Comparison of ENCODE assay signal across 25 mouse cellular contexts in genomic region chr7:48017874-48018273, GRCm38 (mm10). TPM values are rescaled to one million over a fixed set of nuclear protein-coding genes. Genes with fewer than 3 reads are reported as not detected.
DNase-seq lines count a peak whose midpoint lies in the region; ATAC-seq and TF ChIP-seq lines count a peak whose summit lies in the region.
"Had no signal": no experiment of that assay in that cellular context is flagged by ENCODE, and none has a peak within 500 bp of the region (broad histone marks: within the 10 kb centered on the region; RNA-seq: fewer than 3 reads in every experiment).

No protein-coding gene starts in this region.

- TF ChIP-seq CTCF in kidney, postnatal 0 days (IDR thresholded peaks at IDR 0.05; ENCODE audit: low read depth) = no peak
- peak; percentile 17 to 55 (median 30); a peak in 4 of 6 replicates for TF ChIP-seq CTCF in MEL (IDR thresholded peaks at IDR 0.05 in 2 of 3, conservative IDR thresholded peaks at IDR 0.05 in 1 of 3; ENCODE audit: control insufficient read depth in 1 of 3, insufficient read depth in 1 of 3, low read depth in 2 of 3, low read length in 3 of 3, poor library complexity in 1 of 3, severe bottlenecking in 1 of 3)
- TF ChIP-seq CTCF in stomach, postnatal 0 days (IDR thresholded peaks at IDR 0.05; ENCODE audit: low read depth) = peak; percentile 26; the same call in 1 of the 2 replicates

- no peak overlapping the region for H3K4me3 ChIP-seq in kidney, postnatal 0 days (replicated peaks; ENCODE audit: low read depth, low read length)
- H3K4me3 ChIP-seq in MEL (ENCODE audit: control insufficient read depth in 1 of 2, insufficient read depth in 1 of 2, low read depth in 2 of 2, low read length in 2 of 2) = no peak overlapping the region
- H3K4me3 ChIP-seq in stomach, postnatal 0 days (ENCODE audit: low read depth, low read length) = no peak overlapping the region
- H3K4me3 ChIP-seq: embryonic facial prominence, embryonic 15.5 days; erythroblast, embryonic 14.5 days; forebrain, embryonic 10.5 days; heart, embryonic 10.5 days; heart, embryonic 15.5 days; hindbrain, embryonic 15.5 days had no signal

- H3K27ac ChIP-seq in kidney, postnatal 0 days = no peak overlapping the region
- no peak overlapping the region for H3K27ac ChIP-seq in MEL (ENCODE audit: control insufficient read depth, low read depth, low read length)
- H3K27ac ChIP-seq in stomach, postnatal 0 days (replicated peaks) = no peak overlapping the region
- H3K27ac ChIP-seq: embryonic facial prominence, embryonic 15.5 days; forebrain, embryonic 10.5 days; heart, embryonic 10.5 days; heart, embryonic 15.5 days; hindbrain, embryonic 15.5 days had no signal

- peak; percentile 4 for DNase-seq in embryo, embryonic 10.5 days (ENCODE audit: low spot score)
- no peak for DNase-seq in embryo, embryonic 9.5 days (ENCODE audit: extremely low spot score)
- peak; percentile 0 for DNase-seq in kidney, postnatal 0 days (ENCODE audit: low spot score)
- DNase-seq in kidney, adult 11 months = no peak
- peak; percentile 32 for DNase-seq in MEL (ENCODE audit: low read depth, low spot score)
- no peak for DNase-seq in stomach, postnatal 0 days (ENCODE audit: low spot score)
- no peak for DNase-seq in lung, adult 18-20 months
- DNase-seq: adrenal gland, adult 8-10 months; adrenal gland, postnatal 36 days; cerebellum, adult 2 months; cerebellum, postnatal 10 days; gastrocnemius, postnatal 10 days; heart, adult 18-20 months; heart, postnatal 14 days had no signal

- H3K27me3 ChIP-seq in kidney, postnatal 0 days (ENCODE audit: insufficient read depth, low read length) = no peaks in the 10 kb centered on the region
- no peaks in the 10 kb centered on the region for H3K27me3 ChIP-seq in MEL (ENCODE audit: control insufficient read depth in 1 of 2, insufficient read depth in 2 of 2, low read length in 2 of 2)
- H3K27me3 ChIP-seq in stomach, postnatal 0 days (ENCODE audit: control insufficient read depth, insufficient read depth, low read length) = no peaks in the 10 kb centered on the region
- H3K27me3 ChIP-seq: embryonic facial prominence, embryonic 15.5 days; heart, embryonic 15.5 days; hindbrain, embryonic 15.5 days had no signal

- no peak for ATAC-seq in kidney, postnatal 0 days (replicated peaks; ENCODE audit: low FRiP score, low read depth)
- no peak for ATAC-seq in stomach, postnatal 0 days (ENCODE audit: low FRiP score, low TSS enrichment)
- ATAC-seq: forebrain, embryonic 14.5 days had no signal

- H3K36me3 ChIP-seq in kidney, postnatal 0 days (ENCODE audit: insufficient read depth, low read length) = no peaks in the 10 kb centered on the region
- H3K36me3 ChIP-seq in MEL (ENCODE audit: control insufficient read depth in 1 of 2, insufficient read depth in 2 of 2, low read length in 2 of 2) = no peaks in the 10 kb centered on the region
- H3K36me3 ChIP-seq in stomach, postnatal 0 days (ENCODE audit: control insufficient read depth, insufficient read depth, low read length) = no peaks in the 10 kb centered on the region
- H3K36me3 ChIP-seq: embryonic facial prominence, embryonic 15.5 days; forebrain, embryonic 10.5 days; heart, embryonic 10.5 days; heart, embryonic 15.5 days; hindbrain, embryonic 15.5 days had no signal

- WGBS in kidney, postnatal 0 days = 39% methylated on average over 2 of the region's 2 CpGs
- 52% methylated on average over 2 of the region's 2 CpGs for WGBS in stomach, postnatal 0 days

- no peak overlapping the region for H3K9ac ChIP-seq in kidney, postnatal 0 days (ENCODE audit: low read depth, low read length)
- no peak overlapping the region for H3K9ac ChIP-seq in MEL (ENCODE audit: control insufficient read depth, low read depth, low read length, poor library complexity, severe bottlenecking)
- no peak overlapping the region for H3K9ac ChIP-seq in stomach, postnatal 0 days (ENCODE audit: low read length)
- H3K9ac ChIP-seq: embryonic facial prominence, embryonic 15.5 days; heart, embryonic 15.5 days; hindbrain, embryonic 15.5 days had no signal

- no peaks in the 10 kb centered on the region for H3K79me2 ChIP-seq in MEL (ENCODE audit: control insufficient read depth, insufficient read depth, low read length, poor library complexity)

- peak; percentile 42 for TF ChIP-seq RAD21 in MEL (IDR thresholded peaks at IDR 0.05; ENCODE audit: low read depth, low read length)

- no peaks in the 10 kb centered on the region for H3K4me1 ChIP-seq in kidney, postnatal 0 days (replicated peaks; ENCODE audit: insufficient read depth, low read length)
- H3K4me1 ChIP-seq in MEL (ENCODE audit: control insufficient read depth in 1 of 2, insufficient read depth in 2 of 2, low read length in 2 of 2) = no peaks in the 10 kb centered on the region
- H3K4me1 ChIP-seq in stomach, postnatal 0 days (replicated peaks; ENCODE audit: control insufficient read depth, insufficient read depth) = no peaks in the 10 kb centered on the region
- H3K4me1 ChIP-seq: embryonic facial prominence, embryonic 15.5 days; forebrain, embryonic 10.5 days; heart, embryonic 10.5 days; heart, embryonic 15.5 days; hindbrain, embryonic 15.5 days had no signal

- H3K4me2 ChIP-seq in kidney, postnatal 0 days (ENCODE audit: low read length) = no peak overlapping the region
- H3K4me2 ChIP-seq in stomach, postnatal 0 days (replicated peaks; ENCODE audit: low read depth) = no peak overlapping the region
- H3K4me2 ChIP-seq: embryonic facial prominence, embryonic 15.5 days; heart, embryonic 15.5 days; hindbrain, embryonic 15.5 days had no signal

- H3K9me3 ChIP-seq in kidney, postnatal 0 days (replicated peaks; ENCODE audit: low read length) = no peaks in the 10 kb centered on the region
- no peaks in the 10 kb centered on the region for H3K9me3 ChIP-seq in MEL (replicated peaks; ENCODE audit: insufficient read depth, low read length)
- no peaks in the 10 kb centered on the region for H3K9me3 ChIP-seq in stomach, postnatal 0 days (ENCODE audit: control insufficient read depth, low read length)
- H3K9me3 ChIP-seq: embryonic facial prominence, embryonic 15.5 days; forebrain, embryonic 10.5 days; heart, embryonic 10.5 days; heart, embryonic 15.5 days; hindbrain, embryonic 15.5 days had no signal

- TF ChIP-seq POLR2A in MEL (IDR thresholded peaks at IDR 0.05; ENCODE audit: control insufficient read depth in 1 of 2, insufficient read depth in 1 of 2, low read depth in 1 of 2, low read length in 2 of 2, poor library complexity in 1 of 2) = no peak

- TF ChIP-seq EP300 in MEL (IDR thresholded peaks at IDR 0.05; ENCODE audit: low read depth in 1 of 2, low read length in 2 of 2) = no peak
- TF ChIP-seq EP300 in stomach, postnatal 0 days (optimal IDR thresholded peaks at IDR 0.05) = no peak

TF ChIP-seq in MEL, 35 proteins besides CTCF, POLR2A, EP300 and RAD21:
- TF ChIP-seq SMC3 (IDR thresholded peaks at IDR 0.05; ENCODE audit: low read depth, low read length) (peak; percentile 67), ZC3H11A (IDR thresholded peaks at IDR 0.05; ENCODE audit: low read depth, low read length) (peak; percentile 45), NRF1 (IDR thresholded peaks at IDR 0.05; ENCODE audit: insufficient read depth, low read depth, low read length, poor library complexity, severe bottlenecking) (no peak)

RNA-seq across cellular contexts. Expression of gene Mrgprx1, which starts 9.5 kb away (rescaled TPM):
- not detected in 2 replicates for polyA plus RNA-seq in kidney, postnatal 0 days (2015; fragmentation: Nextera tagmentation; extraction: Ambion mirVana)
- not detected in 2 replicates for total RNA-seq in MEL (2012; rRNA removed)
- not detected for polyA plus RNA-seq in MEL (2012; ENCODE audit: insufficient read depth in 1 of 2, insufficient read length in 2 of 2, low read depth in 1 of 2, low replicate concordance in 2 of 2, missing spikeins in 1 of 2)
- polyA plus RNA-seq in stomach, postnatal 0 days (2015; fragmentation: Nextera tagmentation; extraction: Ambion mirVana) = not detected in 2 replicates
- total RNA-seq: adrenal gland, adult 8-10 months; adrenal gland, postnatal 36 days; gastrocnemius, postnatal 10 days; gastrocnemius, postnatal 4 days; heart, adult 18-20 months; heart, postnatal 14 days; hematopoietic stem cell, adult 5-6 weeks had no signal
- polyA plus RNA-seq: C2C12; cerebellum, adult 2 months; embryonic facial prominence, embryonic 11.5 days; embryonic facial prominence, embryonic 15.5 days; erythroblast, embryonic 14.5 days; forebrain, embryonic 10.5 days; forebrain, embryonic 14.5 days; heart, embryonic 10.5 days; heart, embryonic 15.5 days; hindbrain, embryonic 15.5 days had no signal

RNA-seq across cellular contexts. Expression of gene Mrgpra4, which starts 36.0 kb away (rescaled TPM):
- polyA plus RNA-seq in kidney, postnatal 0 days (2015; fragmentation: Nextera tagmentation; extraction: Ambion mirVana) = not detected in 2 replicates
- total RNA-seq in MEL (2012; rRNA removed) = not detected in 2 replicates
- not detected for polyA plus RNA-seq in MEL (2012; ENCODE audit: insufficient read depth in 1 of 2, insufficient read length in 2 of 2, low read depth in 1 of 2, low replicate concordance in 2 of 2, missing spikeins in 1 of 2)
- polyA plus RNA-seq in stomach, postnatal 0 days (2015; fragmentation: Nextera tagmentation; extraction: Ambion mirVana) = not detected in 2 replicates
- total RNA-seq: adrenal gland, adult 8-10 months; adrenal gland, postnatal 36 days; gastrocnemius, postnatal 10 days; heart, adult 18-20 months; heart, postnatal 14 days; hematopoietic stem cell, adult 5-6 weeks had no signal
- polyA plus RNA-seq: C2C12; cerebellum, adult 2 months; embryonic facial prominence, embryonic 11.5 days; embryonic facial prominence, embryonic 15.5 days; erythroblast, embryonic 14.5 days; forebrain, embryonic 10.5 days; forebrain, embryonic 14.5 days; heart, embryonic 10.5 days; heart, embryonic 15.5 days; hindbrain, embryonic 15.5 days had no signal

Comparison
In these comparisons a context has a peak if more than half of its experiments do, and no peak if none do; other contexts are left out.
1. DNase-seq: peak in embryo, embryonic 10.5 days (single experiment), kidney, postnatal 0 days (single experiment) and MEL (single experiment); none in embryo, embryonic 9.5 days (single experiment), kidney, adult 11 months (single experiment), stomach, postnatal 0 days (single experiment) and lung, adult 18-20 months (0 of 2).